Mouse (Mus musculus) limb, embryonic 10.5 days (tissue): ENCODE results near the gene Gm9745. TPM values are rescaled to one million over a fixed set of nuclear protein-coding genes. Genes with fewer than 3 reads are reported as not detected.
"Not testable (repeated sequence)": the region's sequence is repeated elsewhere in the genome, so short reads cannot be mapped to it uniquely, and the experiment has no call there.

Experiments
- DNase-seq: peaks from one replicate; pipeline ENCODE4 v3.0.0-alpha.2; 2017; ENCODE audit warnings: low spot score
- H3K27ac ChIP-seq: fragments of 300-500 bp; sonication (generic); 2 replicates; pipeline ENCODE4 v1.5.1; 2016; ENCODE audit warnings: mild to moderate bottlenecking
- H3K27me3 ChIP-seq: fragments of 300-500 bp; sonication (generic); 2 replicates; pipeline ENCODE4 v1.6.1; 2016; ENCODE audit warnings: low read depth, mild to moderate bottlenecking; ENCODE audit not compliant: poor library complexity, severe bottlenecking
- H3K36me3 ChIP-seq: fragments of 300-500 bp; sonication (generic); 2 replicates; pipeline ENCODE4 v1.6.1; 2016; ENCODE audit warnings: mild to moderate bottlenecking, moderate library complexity
- H3K4me1 ChIP-seq: fragments of 300-500 bp; sonication (generic); 2 replicates; pipeline ENCODE4 v1.6.1; 2016
- H3K4me3 ChIP-seq: fragments of 300-500 bp; sonication (generic); 2 replicates; pipeline ENCODE4 v1.5.1; 2016; ENCODE audit warnings: mild to moderate bottlenecking, moderate library complexity
- H3K9me3 ChIP-seq: fragments of 300-500 bp; sonication (generic); replicated peaks from 2 replicates; pipeline ENCODE4 v1.6.1; 2016; ENCODE audit warnings: mild to moderate bottlenecking
- WGBS: fragments of 180-500 bp; shearing (Covaris S2); methylation state at CpG from one replicate; pipeline ENCODE4 v1.1.7; 2016; 5-methylcytosine and 5-hydroxymethylcytosine counted together
- polyA plus RNA-seq: library from polyadenylated mRNA; unstranded; fragments of >200 nt; fragmentation: Nextera tagmentation; extraction: Ambion mirVana; gene quantifications from 2 replicates; pipeline ENCODE4 v1.2.1, GENCODE M21; 2016

The Gm9745 gene
- not detected in 2 replicates for polyA plus RNA-seq

- H3K4me1 ChIP-seq: not testable (repeated sequence)
These were observed at the start of gene Gm9745 for GRCm38 (mm10) chr13:8948131-8948530. Gm9745 (minus strand) TSS chr13:8948231.

GRCm38 (mm10) chr13:8997221-8997620 is 49.2 kb upstream of the Gm9745 start:
- not testable (repeated sequence) for H3K27ac ChIP-seq, H3K27me3 ChIP-seq, H3K36me3 ChIP-seq, H3K4me3 ChIP-seq, DNase-seq, H3K9me3 ChIP-seq
- peaks cover 10% of the 10 kb centered on the region for H3K4me1 ChIP-seq
- WGBS: 89% methylated on average over 5 of the region's 5 CpGs

More at GRCm38 (mm10) chr13:8948131-8948530, at the start of gene Gm9745:
- H3K27ac ChIP-seq, DNase-seq, H3K27me3 ChIP-seq, H3K9me3 ChIP-seq, H3K36me3 ChIP-seq, H3K4me3 ChIP-seq: not testable (repeated sequence)

DNA sequence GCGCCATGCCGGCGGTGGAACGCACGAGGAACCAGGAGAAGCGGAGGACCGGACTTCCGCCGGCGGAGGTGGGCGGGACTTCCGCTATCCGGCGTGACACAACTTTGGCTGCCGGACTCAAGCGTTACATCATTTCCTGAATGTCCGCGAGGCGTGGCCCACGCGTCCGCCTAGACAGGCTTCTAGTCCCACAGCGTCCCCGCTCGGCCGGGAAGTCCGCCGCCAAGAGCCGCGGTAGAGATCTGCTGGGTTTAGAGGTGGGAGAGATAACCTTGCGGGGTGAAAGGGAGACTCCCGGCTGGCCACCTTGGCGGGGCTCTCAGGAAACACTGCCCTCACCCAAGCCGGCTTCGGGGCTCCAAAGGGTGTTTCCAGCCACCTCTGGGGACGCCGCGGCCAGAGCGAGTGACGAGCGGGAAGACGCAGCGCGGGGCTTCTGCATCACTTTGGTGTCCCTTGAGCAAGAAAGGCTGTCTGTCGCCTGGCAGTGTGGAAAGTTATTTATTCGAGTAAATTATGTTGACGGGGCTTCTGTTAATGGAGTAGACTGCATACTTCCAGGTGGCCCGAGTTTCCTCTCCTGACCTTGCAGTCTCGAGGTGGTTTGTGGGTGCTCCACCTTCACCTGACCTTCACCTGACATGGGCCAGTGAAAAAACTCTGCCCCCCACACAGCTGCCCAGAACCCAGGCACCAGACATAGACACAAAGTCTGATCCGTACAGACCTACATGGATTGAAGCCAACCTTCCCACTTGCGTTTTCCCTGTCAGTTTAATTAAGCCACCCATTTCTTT is 48.2 kb upstream of the Gm9745 start, which contains the start of gene Gtpbp4:
Gene Gtpbp4 (minus strand): TSS at position 94 of the 797 bp plus-strand sequence.
- H3K4me1 ChIP-seq: peaks cover 10% of the 10 kb centered on the region
- no peaks in the 10 kb centered on the region for H3K9me3 ChIP-seq
- peaks cover 18% of the 10 kb centered on the region for H3K36me3 ChIP-seq
- H3K27me3 ChIP-seq: no peaks in the 10 kb centered on the region
- 1% methylated on average over 51 of the region's 51 CpGs for WGBS
- H3K27ac ChIP-seq: peak within 1 kb of the TSS; percentile 90
- peak; percentile 98 for DNase-seq
- H3K4me3 ChIP-seq: peak within 1 kb of the TSS; percentile 86

GRCm38 (mm10) chr13:8995159-8995989 is 47.3 kb upstream of the Gm9745 start:
- Histone ChIP-seq H3K36me3 (peaks cover 25% of the 10 kb centered on the region), H3K27me3 (no peaks in the 10 kb centered on the region), H3K9me3 (no peaks in the 10 kb centered on the region), H3K27ac (peak overlapping the region; percentile 90), H3K4me3 (peak overlapping the region; percentile 86), H3K4me1 (peaks cover 10% of the 10 kb centered on the region)
- WGBS: 4% methylated on average over 33 of the region's 33 CpGs
- DNase-seq: no peak

- Histone ChIP-seq H3K36me3 (peaks cover 56% of the 10 kb centered on the region), H3K4me3 (no peak overlapping the region), H3K27me3 (no peaks in the 10 kb centered on the region), H3K27ac (no peak overlapping the region), H3K4me1 (peaks cover 10% of the 10 kb centered on the region), H3K9me3 (no peaks in the 10 kb centered on the region)
- no peak for DNase-seq
- whole genome bisulfite sequencing: 96% methylated on average over 6 of the region's 6 CpGs
These were observed 44.2 kb upstream of the Gm9745 start for GRCm38 (mm10) chr13:8992231-8992630.

DNA sequence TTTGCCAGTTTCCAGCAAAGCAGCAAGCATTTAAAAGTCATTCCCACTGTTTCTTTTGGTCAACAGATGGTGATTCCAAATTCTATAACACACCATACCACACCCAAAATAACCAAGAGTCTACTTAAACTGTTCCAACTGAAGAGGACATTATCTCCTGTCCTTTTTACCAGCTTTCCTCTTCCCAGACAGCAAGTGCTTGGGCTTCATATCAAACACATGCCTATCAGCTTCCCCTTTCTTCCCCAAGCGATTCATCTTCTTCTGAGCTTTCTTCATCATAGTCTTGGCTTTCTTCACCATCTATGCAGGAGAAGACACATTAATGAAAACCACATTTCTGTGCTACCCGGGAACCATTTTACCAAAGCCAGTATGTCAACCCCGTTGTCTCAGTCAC is 24.9 kb upstream of the Gm9745 start:
- Histone ChIP-seq H3K36me3 (peaks cover 99% of the 10 kb centered on the region), H3K4me1 (no peaks in the 10 kb centered on the region), H3K4me3 (no peak overlapping the region), H3K9me3 (no peaks in the 10 kb centered on the region), H3K27ac (no peak overlapping the region), H3K27me3 (no peaks in the 10 kb centered on the region)
- WGBS: 93% methylated on average over 3 of the region's 3 CpGs
- no peak for DNase-seq

DNA sequence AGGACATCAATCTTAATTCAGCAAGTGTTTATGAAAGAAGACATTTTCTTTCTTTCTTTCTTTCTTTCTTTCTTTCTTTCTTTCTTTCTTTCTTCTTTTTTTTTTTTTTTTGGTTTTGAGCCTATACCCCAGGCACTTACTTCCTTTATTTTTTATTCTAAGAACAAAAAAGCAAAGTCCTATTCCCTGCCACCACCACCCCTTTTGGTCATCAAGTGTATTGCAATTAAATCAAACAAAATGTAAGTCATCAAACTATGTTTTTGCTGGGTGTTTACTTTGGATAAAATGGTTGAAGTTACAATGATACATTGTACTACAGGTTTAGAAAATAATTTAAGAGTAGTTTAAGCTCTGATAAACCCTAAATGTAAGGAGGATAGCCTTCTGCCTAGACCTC is 24.3 kb upstream of the Gm9745 start:
- H3K36me3 ChIP-seq: peaks cover 99% of the 10 kb centered on the region
- H3K27ac ChIP-seq: no peak overlapping the region
- no peak for DNase-seq
- H3K9me3 ChIP-seq: no peaks in the 10 kb centered on the region
- no peak overlapping the region for H3K4me3 ChIP-seq
- H3K4me1 ChIP-seq: no peaks in the 10 kb centered on the region
- H3K27me3 ChIP-seq: no peaks in the 10 kb centered on the region

GRCm38 (mm10) chr13:8967742-8968141 is 19.7 kb upstream of the Gm9745 start:
- H3K36me3 ChIP-seq: peaks cover 61% of the 10 kb centered on the region
- DNase-seq: no peak
- H3K27me3 ChIP-seq: no peaks in the 10 kb centered on the region
- 95% methylated on average over 8 of the region's 8 CpGs for WGBS
- no peak overlapping the region for H3K4me3 ChIP-seq
- H3K4me1 ChIP-seq: no peaks in the 10 kb centered on the region
- H3K9me3 ChIP-seq: no peaks in the 10 kb centered on the region
- no peak overlapping the region for H3K27ac ChIP-seq

GRCm38 (mm10) chr13:8965224-8965623 is 17.2 kb upstream of the Gm9745 start:
- no peaks in the 10 kb centered on the region for H3K9me3 ChIP-seq
- WGBS: 94% methylated on average over 5 of the region's 5 CpGs
- no peak for DNase-seq
- peaks cover 37% of the 10 kb centered on the region for H3K36me3 ChIP-seq
- no peaks in the 10 kb centered on the region for H3K27me3 ChIP-seq
- H3K27ac ChIP-seq: no peak overlapping the region
- H3K4me1 ChIP-seq: no peaks in the 10 kb centered on the region
- H3K4me3 ChIP-seq: no peak overlapping the region

- not testable (repeated sequence) for DNase-seq, H3K4me3 ChIP-seq, H3K27ac ChIP-seq, H3K4me1 ChIP-seq, H3K27me3 ChIP-seq, H3K9me3 ChIP-seq, H3K36me3 ChIP-seq
- WGBS: 36% methylated on average over 5 of the region's 5 CpGs
These were observed 14.2 kb upstream of the Gm9745 start for GRCm38 (mm10) chr13:8962266-8962665.

DNA sequence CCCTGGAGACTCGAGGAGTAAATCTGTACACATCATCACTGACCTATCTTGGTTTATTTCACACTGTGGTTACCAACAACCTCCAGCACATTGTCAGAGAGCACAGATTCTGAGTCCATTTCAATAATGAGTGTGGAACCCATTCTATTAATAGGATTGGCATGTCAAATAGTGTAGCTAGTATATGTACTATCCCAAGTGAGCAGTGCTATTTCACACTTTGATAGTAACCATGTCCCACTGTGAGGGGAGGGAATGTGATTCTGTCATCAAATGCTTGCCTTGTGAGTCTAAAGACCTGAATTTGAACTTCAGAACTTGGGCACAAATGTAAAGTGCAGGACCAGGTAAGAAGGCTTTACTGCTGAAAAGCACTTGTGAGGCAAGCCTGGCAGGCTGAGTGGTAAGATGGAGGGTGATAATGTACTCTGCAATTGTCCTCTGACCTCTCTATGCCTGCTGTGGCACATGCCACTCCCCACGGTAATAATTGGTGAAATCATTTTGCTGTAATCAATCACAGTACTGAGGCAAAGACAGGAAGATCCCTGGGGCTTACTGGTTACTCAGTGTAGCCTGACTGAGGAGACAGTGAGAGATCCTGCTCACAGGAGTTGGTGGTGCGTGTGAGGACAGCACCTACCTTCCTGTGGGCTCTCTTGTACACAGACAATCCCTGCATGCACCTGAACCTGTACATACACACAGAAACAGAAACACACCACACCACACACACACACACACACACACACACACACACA is 13.3 kb upstream of the Gm9745 start:
- not testable (repeated sequence) for H3K27me3 ChIP-seq
- 65% methylated on average over 3 of the region's 3 CpGs for WGBS

GRCm38 (mm10) chr13:8959554-8959953 is 11.5 kb upstream of the Gm9745 start:
- not testable (repeated sequence) for DNase-seq
- 93% methylated on average over 6 of the region's 6 CpGs for WGBS

More for the DNA sequence above, 13.3 kb upstream of the Gm9745 start:
- DNase-seq, H3K9me3 ChIP-seq, H3K36me3 ChIP-seq, H3K27ac ChIP-seq, H3K4me1 ChIP-seq, H3K4me3 ChIP-seq: not testable (repeated sequence)

More at GRCm38 (mm10) chr13:8959554-8959953, 11.5 kb upstream of the Gm9745 start:
- H3K4me1 ChIP-seq, H3K27ac ChIP-seq, H3K4me3 ChIP-seq, H3K36me3 ChIP-seq, H3K27me3 ChIP-seq, H3K9me3 ChIP-seq: not testable (repeated sequence)
